Mouse (Mus musculus) bone marrow macrophage, adult 2 months (primary cell): Measurements from ENCODE around the gene Aco2. TPM values are rescaled to one million over a fixed set of nuclear protein-coding genes. Genes with fewer than 3 reads are reported as not detected.
"Not testable (repeated sequence)": the region's sequence is repeated elsewhere in the genome, so short reads cannot be mapped to it uniquely, and the experiment has no call there.

Experiments
- H3K27ac ChIP-seq: 2 replicates; pipeline ENCODE4 v1.5.1; 2012; ENCODE audit warnings: low read depth, low read length; ENCODE audit not compliant: insufficient read depth
- H3K4me1 ChIP-seq: 2 replicates; pipeline ENCODE4 v1.6.1; 2012; ENCODE audit warnings: low read length; ENCODE audit not compliant: control insufficient read depth, insufficient read depth
- H3K4me3 ChIP-seq: 2 replicates; pipeline ENCODE4 v1.5.1; 2012; ENCODE audit warnings: mild to moderate bottlenecking, low read length, moderate library complexity; ENCODE audit not compliant: insufficient read depth
- CTCF ChIP-seq: IDR thresholded peaks from 2 replicates; pipeline ENCODE4 v1.5.1; 2012; ENCODE audit warnings: low read depth, mild to moderate bottlenecking, low read length, moderate library complexity
- POLR2A ChIP-seq: IDR thresholded peaks from 2 replicates; pipeline ENCODE4 v1.6.1; 2012; ENCODE audit warnings: mild to moderate bottlenecking, low read depth, low read length, borderline replicate concordance
- polyA plus RNA-seq: library from polyadenylated mRNA; stranded (reverse); fragments of >200 nt; gene quantifications from 2 replicates; pipeline ENCODE4 v1.2.4, GENCODE M21; 2012; ENCODE audit not compliant: missing spikeins, insufficient read depth, insufficient read length

Gene Aco2
- polyA plus RNA-seq, 1 experiment, result 97.0 TPM

DNA sequence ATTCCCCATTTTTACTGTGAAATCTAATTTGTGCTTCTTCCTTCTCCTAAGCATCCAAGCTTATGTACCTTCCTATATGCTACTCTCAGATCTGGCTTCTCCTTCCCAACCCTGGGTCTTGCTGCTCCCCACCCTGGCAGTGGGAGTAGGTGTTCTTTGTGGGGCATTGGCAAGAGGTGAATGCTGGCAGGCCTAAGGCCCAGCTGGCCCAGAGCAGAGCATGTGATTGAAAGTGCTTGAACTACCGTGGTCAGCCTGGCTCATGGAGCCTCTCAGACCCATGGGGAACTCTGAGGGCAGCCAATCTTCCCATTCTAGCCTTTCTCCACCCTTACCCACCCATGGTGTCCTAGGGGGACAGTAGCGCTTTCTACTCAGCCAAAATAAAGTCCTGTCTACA, 24.3 kb downstream of the Aco2 start:
- TF ChIP-seq POLR2A, result no peak
- TF ChIP-seq CTCF, result no peak
- no peak overlapping the region for H3K4me3 ChIP-seq
- no peak overlapping the region for H3K27ac ChIP-seq
- peaks cover 27% of the 10 kb centered on the region for H3K4me1 ChIP-seq

GRCm38 (mm10) chr15:81897607-81898285, 25.6 kb downstream of the Aco2 start:
- no peak overlapping the region for H3K4me3 ChIP-seq
- peaks cover 16% of the 10 kb centered on the region for H3K4me1 ChIP-seq
- no peak overlapping the region for H3K27ac ChIP-seq
- no peak for TF ChIP-seq CTCF
- TF ChIP-seq POLR2A, result no peak

DNA sequence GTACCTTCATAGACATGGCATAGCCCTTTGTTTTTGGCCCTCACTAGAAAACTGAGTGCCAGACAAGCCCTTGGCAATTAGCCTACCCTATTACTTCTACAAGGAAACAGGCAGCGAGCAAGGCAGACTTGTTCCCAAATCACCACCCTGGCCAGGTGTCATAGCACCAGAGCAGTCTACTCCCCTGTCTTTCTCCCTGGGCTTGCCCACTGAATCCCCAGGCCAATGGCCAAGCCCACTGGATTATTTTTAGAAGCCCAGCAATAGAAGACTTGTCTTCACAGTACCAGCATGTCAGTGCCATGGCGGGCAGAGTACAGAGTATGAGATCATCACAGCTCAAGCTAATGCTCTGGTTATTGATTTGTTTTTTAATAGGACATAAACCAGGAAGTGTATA, 26.6 kb downstream of the Aco2 start:
- H3K4me3 ChIP-seq, result no peak overlapping the region

GRCm38 (mm10) chr15:81904939-81905338, 32.8 kb downstream of the Aco2 start:
- no peak overlapping the region for H3K27ac ChIP-seq
- no peaks in the 10 kb centered on the region for H3K4me1 ChIP-seq
- no peak overlapping the region for H3K4me3 ChIP-seq
- TF ChIP-seq CTCF (peak; percentile 61; the same call in 1 of the 2 replicates), POLR2A (no peak)

More for the DNA sequence above, 26.6 kb downstream of the Aco2 start:
- Histone ChIP-seq H3K27ac (no peak overlapping the region), H3K4me1 (peaks cover 7% of the 10 kb centered on the region)
- no peak for TF ChIP-seq POLR2A

DNA sequence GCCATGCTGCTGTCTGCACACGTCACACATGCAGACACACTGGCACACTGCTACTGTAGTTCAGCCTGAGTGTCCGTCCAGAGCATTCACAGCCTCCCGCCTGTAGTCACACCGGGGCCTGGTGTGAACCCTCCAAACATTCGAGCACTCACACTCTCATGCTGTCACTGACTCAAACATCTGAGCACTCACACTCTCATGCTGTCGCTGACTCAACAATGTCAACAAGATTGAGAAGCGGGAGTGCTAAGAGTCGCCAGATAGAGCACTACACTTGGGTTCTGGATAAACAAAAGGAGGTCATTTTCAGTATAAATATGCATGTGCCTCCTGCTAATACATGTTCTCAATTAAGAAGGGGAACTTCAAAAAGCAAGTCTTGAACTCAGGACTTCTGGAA, 35.8 kb downstream of the Aco2 start:
- H3K27ac ChIP-seq, result no peak overlapping the region
- H3K4me3 ChIP-seq, result no peak overlapping the region
- no peaks in the 10 kb centered on the region for H3K4me1 ChIP-seq
- TF ChIP-seq POLR2A (no peak), CTCF (no peak)

GRCm38 (mm10) chr15:81908767-81909166, 36.7 kb downstream of the Aco2 start:
- H3K27ac ChIP-seq, H3K4me3 ChIP-seq, H3K4me1 ChIP-seq: not testable (repeated sequence)
- peak; percentile 12; the same call in 1 of the 2 replicates for TF ChIP-seq CTCF

- no peak overlapping the region for H3K4me3 ChIP-seq
- H3K27ac ChIP-seq, result no peak overlapping the region
- TF ChIP-seq CTCF (no peak), POLR2A (no peak)
- no peaks in the 10 kb centered on the region for H3K4me1 ChIP-seq
Measured at GRCm38 (mm10) chr15:81912498-81912897, 40.4 kb downstream of the Aco2 start.

- no peak for TF ChIP-seq POLR2A
- TF ChIP-seq CTCF, result no peak
- Histone ChIP-seq H3K4me3 (no peak overlapping the region), H3K4me1 (no peaks in the 10 kb centered on the region), H3K27ac (no peak overlapping the region)
Measured at GRCm38 (mm10) chr15:81914668-81915067, 42.6 kb downstream of the Aco2 start.

DNA sequence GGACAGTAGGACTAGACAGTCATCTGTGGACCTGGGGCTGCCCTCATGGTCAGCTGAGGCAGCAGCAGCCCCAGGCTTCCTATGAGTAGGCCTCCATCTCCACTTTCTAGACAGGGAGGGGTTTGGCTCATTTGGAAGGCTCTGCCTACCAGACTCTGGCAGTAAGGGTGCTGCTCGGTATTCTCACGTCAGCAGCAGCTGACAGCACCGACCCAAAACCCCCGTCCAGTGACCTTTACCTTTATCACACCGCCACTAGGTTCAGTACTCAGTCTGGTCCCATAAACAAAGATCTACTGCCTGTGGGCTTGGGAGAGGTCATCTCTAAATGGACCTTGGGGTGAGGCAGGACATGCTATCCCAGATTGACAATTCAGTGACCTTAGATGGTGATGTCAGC, 43.6 kb downstream of the Aco2 start:
- no peak for TF ChIP-seq CTCF
- no peak for TF ChIP-seq POLR2A
- no peak overlapping the region for H3K27ac ChIP-seq
- H3K4me1 ChIP-seq, result no peaks in the 10 kb centered on the region
- no peak overlapping the region for H3K4me3 ChIP-seq

DNA sequence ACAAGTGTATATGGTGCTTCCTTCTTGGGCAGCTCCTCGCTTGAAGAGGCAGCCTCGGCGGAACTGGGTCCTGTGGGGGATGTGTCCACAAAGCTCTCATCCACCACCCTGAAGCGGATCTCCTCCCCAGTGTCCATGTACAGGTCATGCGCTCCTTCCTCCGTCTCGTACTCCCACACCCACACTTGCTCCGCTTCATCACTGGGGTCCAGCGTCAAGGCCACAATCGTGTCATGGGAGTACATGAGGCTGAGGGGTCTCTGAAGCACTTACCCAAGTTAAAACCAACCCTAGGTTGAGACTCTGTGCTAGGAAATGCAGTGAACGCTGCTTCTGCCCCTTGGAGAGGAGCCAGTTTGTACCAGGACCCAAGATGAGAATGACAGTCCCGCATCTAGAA, 45.1 kb downstream of the Aco2 start:
- TF ChIP-seq CTCF (no peak), POLR2A (no peak)
- H3K27ac ChIP-seq, result no peak overlapping the region
- no peak overlapping the region for H3K4me3 ChIP-seq
- no peaks in the 10 kb centered on the region for H3K4me1 ChIP-seq
